Mouse (Mus musculus) frontal cortex, postnatal 14 days (tissue): ENCODE data around the gene Ston2.
A peak's percentile ranks its signal among the peaks of the same experiment; 100 is the strongest.

Source experiments
- DNase-seq, 2 experiments: peaks; one replicate each; pipeline ENCODE4 v3.0.0; 2022; ENCODE audit warnings: low spot score in 2 of 2

The Ston2 gene

DNA sequence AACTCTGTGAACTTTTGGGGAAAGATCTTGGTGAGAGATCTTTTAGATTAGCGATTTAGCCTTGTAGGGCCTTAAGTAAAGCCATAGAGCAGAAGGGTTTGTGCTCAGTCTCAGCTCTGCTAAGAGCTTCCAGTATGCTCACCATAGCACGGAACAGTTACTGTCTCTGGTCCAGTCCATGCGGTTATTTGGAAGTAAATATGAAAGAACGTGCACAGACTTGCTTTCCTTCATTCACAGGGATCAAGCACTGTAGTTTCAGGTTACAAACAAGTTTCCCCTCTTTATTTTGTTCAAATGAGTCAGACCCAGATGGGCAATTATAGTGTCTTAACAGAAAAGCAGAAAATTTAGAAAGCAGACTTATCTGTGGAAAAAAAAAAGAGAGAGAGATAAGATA, 125.3 kb downstream of the Ston2 start:
- DNase-seq = no peak

DNA sequence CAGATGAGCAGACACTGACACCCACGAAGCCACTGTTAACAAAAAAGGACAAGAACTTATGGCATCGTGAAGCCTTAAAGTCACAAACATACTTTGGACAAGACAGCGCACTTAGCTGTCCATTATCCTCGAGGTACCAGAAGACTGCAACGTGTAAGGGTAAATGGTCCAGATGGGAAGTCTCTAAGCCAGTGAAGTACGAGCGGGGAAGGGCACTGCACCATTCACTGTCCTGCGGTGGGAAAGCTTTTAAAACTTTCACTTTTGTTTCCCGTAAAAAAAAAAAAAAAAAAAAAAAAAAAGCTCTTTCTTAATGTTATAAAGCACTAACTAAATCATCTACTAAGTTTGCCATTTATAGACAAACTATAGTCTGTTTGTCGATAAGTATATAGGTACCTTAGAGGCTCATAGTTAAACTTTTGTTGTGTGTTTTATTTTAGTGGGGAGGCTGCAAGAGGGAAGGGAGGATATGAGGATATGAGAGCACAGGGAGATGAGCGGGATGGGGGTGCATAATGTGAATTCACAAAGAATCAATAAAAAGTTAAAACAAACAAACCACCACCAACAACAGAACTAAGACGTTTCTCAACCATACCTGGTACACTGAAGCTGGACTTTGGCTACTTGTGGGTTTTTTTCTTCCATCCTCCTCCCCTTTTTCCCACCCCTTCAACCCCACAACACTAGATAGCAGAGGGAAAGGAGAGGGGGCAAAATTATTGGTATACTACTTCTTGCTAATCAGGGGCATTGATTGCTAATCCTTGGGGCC, 127.4 kb downstream of the Ston2 start:
- no peak for DNase-seq

DNA sequence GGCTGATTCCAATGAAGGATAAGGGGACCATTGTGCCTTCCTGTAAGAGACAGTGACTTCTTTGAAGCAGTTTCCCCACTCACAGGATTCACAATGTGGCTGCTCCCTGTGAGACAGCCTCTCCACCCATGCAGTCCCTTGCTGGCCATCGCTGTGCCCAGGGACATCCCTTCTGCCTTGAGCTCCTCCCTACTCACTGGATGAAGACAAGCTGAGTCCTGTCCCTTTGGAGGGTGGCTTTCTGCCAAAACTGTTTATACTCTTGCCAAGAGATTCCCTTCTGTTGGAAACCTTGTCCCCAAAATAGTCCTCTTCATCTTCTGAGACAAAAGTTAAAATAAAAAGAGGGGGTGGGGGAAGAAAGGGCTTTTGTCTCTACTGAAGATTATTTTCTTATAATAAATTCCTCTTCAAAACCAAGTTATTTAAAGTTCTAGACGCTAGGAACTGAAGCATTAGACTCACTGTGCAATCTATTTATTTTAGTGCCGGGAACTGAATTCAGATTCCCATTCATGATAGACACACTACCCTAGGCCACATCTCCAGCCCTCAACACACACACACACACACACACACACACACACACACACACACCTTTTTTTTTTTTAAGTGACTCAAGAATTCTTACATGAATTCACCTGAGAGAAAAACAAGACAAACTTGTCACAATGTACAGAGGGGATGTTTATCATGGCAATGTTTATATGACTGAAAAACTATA, 133.6 kb downstream of the Ston2 start:
- peak; percentile 16 for DNase-seq

DNA sequence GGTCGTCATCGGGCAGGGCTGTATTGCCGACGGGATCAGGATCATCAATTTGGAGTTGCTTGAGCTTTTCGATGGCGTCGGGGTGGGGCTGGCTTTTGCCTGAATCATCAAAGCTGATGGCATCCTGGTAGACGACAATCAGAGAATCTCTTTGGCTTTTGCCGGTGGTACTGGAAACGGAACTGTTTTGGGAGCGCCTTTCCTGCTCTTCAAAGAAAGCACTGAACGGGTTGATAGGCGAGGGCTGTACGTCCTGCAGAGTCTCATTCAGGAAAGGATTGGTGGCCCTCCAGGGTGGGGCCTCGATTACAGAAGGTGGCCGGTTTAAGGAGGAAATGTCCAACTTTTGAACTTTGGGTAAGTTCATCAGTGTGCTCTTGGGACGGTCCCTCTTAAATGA, 139.8 kb downstream of the Ston2 start:
- DNase-seq = no peak

DNA sequence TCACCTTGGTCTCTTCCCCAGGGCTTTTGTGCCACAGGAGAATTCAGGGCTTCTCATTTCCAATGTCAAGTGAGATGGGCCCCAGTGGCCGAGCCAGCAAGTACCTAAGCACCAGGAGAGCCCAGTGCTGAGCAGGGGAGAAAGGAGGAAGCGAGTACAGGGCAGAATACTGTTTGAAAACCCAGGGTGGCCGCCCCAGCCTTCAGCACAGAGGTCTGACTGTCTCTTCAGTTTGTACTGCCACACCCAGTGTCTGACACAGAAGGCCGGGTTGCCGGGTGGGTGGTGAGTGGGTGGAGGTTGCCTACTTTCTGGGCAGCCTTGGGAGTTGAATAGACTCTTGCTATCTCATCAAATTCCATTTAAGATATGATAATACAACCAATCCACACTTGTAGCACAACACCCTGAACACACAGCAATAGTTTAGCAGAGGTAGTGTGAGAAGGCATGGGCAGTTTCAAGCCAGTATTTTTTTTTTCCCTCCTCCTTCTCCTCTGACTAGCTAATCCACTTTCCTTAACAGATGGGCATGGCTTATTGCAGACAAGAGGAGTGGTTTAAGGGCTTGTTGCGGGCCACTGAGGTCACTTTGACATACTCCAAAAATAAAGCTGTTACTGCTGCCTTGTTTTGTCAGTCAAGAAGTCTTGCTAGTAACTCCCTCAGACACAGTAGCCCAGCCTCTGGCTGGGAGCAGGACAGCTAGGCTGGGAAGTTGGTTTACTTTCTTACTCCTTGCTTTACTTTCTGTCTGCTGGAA, 142.6 kb downstream of the Ston2 start:
- no peak for DNase-seq

DNA sequence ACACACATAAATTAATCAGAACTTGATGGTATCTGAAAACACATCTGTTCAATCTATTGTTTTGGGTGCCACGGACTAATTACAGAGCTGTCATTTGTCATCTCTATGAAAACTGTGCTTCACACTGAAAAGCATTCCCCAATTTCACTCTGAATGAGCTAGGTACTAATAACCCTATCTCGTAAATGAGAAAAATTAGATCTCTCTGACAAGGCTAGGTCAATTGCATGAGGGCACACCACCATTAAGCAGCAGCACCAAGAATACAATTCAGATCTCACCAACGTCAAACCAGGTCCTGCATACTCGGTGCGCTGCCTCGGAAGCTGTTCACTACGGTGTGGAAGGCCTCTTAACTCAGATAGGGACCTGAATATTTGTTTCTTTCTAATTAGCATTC, 145.0 kb downstream of the Ston2 start:
- DNase-seq = no peak

DNA sequence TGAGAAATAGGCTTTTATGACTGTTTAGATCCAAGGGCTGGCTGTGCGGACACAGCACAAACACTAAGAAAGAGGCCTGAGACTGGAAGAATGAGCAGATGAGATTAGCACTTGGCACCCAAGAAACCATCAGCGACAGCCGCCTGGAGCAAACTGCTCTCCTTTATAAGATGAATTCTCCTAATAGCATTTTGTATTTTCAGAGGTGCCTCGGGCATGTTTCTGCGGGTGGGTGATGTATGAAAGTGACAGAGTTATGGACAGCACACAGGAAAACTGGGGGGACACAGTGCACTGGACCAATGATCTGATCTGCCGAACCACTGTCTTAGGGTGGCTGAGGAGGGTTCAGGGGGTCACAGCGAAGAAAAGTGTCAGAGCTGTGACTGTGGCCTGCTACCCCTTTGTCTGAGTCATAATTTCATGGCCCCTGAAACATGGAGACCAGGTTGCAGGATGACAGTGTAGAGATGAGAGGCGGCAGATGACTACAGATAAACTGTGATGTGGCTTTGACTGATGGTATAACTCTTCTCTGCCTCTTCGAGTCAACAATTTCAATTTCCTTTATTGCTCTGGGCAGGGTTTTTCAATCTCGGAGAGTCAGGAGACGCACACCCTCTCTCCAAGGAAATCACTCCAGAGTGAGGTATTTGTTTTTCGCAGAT, 145.6 kb downstream of the Ston2 start:
- no peak for DNase-seq

DNA sequence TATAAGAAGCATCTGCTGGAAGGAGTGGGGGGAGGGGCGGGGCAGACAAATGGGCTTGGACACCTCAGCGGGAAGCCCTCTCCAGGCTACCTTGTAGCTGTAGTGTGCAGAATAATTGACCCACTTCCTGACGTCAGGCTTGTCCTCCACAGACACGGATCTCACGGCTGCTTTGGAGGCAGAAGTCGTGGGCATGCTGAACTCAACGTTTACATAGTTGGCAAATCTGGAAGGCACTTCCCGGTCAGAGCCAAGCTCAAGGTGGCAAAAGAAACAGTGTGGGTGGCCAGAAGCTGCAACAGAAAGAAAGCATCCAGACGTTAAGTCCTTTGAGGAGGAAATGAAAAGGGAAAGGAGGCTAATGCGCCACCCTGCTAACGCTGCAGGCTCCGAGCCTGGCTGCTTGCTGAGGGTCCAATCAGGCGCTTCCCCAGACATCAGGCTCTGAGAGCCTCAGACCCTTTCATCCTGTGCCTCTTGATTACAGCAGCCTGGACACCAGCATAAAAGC, 146.5 kb downstream of the Ston2 start:
- DNase-seq = peak; percentile 14 to 18

DNA sequence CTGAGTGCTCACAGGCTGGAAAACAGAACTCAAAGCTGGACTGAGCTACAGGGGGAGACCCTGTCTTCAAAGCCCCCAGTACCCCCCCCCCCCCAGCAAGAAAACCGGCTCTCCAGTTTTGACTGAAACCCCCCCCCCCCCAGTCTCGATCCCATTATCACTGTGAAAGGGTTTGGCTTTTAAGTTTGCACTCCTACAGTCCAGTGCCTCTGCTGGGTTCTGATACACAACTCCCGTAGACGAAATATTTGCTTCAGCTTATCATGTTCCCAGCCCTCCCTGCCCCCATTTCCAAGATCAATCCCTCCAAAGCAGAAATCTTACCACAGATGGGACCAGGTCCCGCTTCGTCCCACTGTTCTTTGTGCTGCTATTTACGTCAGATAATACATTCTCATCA, 147.1 kb downstream of the Ston2 start:
- no peak for DNase-seq

DNA sequence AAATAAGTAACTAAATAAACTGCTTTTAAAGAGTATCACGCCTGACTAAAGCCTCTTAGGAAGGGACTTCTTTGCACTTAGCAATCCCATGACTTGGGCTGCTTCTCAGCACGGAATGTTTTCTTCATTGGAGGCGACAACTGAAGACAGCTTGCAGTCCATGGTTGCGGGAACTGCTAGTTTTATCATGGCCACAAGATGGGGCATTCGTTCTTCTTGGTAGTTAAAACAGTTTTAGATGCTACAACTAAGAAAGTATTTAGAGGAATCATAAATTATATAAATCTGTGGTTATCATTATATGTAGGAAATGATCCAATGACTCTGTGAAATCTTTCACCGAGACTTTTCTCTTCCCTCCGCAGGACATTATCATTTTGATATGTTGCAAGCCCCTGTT, 147.5 kb downstream of the Ston2 start:
- peak; percentile 27 to 62 for DNase-seq

DNA sequence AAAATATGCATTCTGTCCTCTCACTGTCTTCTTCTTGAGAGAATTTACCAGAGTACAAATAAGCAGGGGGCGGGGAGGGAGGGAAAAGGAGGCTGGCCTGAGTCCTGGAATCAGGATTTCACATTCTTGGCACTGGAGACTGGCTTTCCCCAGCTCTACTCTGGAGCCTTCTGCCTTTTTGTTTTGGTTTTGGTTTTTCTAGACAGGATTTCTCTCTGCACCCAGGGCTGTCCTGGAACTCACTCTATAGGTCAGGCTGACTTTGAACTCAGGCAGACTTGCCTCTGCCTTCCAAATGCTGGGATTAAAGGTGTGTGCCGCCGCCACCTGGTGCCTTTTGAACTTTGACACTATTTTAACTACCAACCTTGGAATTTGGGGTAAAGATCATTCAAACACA, 149.8 kb downstream of the Ston2 start:
- DNase-seq = no peak

DNA sequence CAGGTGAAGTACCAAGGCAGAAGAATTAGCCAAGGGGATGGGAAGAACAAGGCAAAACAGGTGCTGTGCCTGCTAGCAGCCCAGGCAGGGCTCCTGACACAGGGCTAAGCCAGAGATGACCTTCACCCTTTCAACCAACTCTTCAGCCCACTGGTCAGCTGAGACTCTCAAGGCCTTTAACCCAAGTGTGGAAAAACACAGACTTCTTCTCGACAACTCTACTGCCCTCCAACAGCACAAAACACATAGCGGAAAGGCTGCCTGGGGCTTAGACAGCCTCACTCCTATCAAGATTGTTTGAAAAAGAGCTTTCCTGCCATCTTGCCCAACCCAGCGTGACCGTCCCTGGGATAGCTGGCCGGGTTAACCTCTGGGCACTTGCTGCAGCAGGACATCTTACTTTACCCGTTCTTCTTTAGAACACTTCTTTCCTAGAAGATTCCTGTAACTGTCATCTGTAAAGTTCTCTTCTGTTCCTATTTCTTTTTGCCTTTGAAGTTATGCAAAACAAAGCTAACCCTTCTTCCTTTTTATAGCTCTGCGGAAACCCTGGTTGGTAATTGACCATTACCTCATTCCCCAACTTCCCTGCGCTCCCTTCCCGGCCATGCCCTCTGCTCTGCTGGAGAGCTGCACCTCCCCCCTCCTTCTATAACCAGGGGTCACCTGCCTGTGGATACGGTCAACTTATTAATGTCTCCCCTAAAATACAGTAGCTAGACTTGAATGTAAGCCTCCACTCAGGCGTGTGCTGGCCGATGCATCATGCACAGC, 150.9 kb downstream of the Ston2 start:
- DNase-seq = no peak

DNA sequence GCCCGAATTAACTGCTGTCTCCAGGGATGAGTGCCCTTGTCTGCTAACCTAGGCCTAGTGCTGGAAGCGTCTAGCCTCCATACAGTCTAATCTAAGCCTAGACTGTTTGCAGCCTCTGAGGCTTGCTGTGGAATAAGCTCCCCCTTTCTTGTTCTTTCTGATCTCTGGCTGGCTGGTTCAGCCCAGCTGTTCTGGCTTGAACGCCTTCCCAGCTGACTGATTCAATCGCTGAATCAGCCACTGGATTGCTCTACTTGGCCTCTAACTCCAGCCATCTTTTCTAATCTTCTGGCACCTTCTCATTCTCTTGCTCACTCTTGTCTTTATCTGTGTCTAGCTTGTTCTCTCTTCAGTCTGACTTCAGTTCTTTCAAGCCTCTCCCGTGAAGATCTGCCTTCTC, 161.7 kb downstream of the Ston2 start:
- no peak for DNase-seq

DNA sequence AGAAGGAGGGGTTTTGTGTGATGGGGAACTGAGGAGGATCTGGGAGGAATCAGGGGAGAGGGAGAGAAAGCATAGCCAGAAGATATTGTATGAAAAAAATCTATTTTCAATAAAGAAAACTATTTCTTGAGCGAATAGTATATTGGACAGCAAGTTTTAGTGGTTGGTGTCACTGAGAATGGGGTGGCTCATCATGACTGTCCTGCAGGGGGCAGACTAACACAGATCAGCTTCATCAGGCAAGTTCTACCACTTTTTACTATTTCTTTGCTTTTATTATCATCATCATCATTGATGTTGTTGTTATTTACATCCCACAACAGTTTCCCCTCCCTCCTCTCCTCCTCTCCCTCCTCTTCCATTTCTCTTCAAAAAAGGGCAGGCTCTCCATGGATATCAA, 163.2 kb downstream of the Ston2 start:
- DNase-seq = no peak

DNA sequence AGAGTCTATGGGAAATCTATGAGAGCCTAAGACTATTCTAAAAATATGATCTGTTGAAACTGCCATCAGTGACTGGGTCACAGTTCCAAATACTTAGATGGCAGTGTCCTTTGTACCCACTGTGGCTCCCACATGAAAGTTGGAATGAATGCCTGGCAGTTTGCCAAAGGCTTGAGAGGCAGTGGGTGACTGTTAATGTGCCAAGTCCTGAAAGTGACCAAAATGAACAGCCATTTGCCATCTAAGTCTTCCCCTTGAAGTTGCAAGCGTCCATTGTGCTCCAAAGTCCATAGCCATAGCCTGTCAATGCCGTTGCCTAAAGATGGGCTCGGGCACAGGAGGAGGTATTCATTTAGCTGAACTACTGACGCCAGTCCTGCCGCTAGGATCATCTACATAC, 178.8 kb downstream of the Ston2 start:
- DNase-seq = no peak

DNA sequence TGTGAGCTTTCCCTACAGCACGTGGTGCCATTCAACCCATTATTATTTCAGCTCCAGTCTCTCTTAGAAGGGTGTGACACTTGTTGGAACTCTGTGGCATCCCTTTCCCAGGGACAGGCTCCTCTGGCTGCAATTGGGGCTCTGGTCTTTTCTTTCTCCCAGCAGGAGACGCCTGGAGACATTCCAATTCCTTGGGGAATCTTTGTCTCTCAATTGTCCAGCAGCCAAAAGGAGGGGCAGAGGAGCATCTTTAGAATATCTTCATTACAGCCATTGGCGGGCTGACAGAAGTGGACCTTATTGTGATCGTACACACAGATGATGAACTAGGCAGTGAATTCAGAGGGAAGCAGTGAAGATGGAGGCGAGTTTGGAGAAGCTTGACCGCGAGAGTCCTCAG, 180.5 kb downstream of the Ston2 start:
- DNase-seq = no peak

DNA sequence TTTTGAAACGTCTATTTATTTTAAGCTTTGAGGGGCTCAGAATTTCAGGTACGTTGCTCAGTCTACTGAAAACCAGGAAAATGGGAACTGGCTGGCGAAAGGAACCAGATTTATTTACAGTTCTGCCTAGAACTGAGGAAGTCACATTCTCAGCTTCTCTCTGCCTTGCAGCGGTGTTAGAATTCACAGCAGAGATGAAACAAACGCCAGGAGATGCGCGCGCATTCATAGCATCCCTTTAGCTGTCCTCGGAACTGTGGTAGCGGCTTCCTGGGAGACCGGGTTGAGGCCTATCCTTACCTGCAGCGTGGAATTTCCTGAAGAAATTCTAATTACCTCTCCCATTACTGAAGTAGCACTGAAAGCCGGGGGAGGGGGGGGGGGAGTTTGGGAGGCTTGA, 181.5 kb downstream of the Ston2 start:
- DNase-seq = no peak

DNA sequence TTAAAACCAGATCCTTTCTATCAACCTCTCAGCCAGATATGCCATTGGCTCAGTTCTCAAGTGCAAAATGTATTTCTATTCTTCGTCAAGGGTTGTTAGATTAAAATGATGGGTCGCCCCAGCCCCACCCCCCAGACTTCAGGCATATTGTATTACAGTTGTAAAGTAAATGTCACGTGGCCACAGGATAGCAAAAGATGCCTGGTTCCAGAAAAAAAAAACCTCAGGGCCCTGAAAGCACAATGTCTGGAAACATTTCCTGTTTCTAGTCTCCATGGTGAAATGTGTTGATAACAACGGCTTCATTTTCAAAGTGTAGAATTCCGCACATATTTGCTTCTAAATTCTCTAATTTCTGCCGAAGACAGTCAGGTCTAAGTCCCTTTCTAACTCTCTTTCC, 183.6 kb downstream of the Ston2 start:
- no peak for DNase-seq

DNA sequence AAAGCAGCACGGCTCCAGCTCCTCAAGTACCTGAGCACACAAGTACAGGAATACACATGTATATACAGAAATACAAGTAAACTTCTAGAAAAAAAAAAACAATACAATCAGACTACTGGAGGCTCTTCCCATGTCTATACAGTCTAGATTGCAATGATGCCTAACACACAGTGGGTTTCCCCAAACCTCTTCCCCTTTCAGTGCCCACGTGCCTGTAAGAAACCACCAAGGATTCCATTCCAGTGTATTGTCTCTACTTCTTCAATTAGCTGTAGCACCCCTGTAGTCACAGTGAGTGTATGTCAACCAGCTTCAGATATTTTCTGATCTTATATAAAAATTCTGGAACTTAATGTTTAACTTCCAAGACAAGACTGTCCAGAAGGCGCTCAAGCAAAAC, 196.1 kb downstream of the Ston2 start:
- no peak for DNase-seq

DNA sequence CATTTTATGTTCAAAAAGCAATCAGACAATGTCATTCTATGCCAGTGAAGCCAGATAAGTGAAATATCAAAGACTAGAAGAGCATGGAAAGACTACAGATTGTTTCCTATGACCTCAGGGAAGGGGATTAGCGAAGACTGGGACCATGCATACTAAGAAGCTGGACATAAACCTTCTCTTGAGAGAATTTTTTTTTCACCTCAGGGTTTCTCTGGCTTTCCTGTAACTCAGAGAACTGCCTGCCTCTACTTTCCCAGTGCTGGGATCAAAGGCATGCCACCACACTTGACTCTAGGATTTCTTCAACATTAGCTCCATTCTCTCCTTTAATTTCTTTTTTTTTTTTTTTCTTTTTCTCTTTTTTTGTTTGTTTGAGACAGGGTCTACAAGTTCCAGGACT, 197.0 kb downstream of the Ston2 start:
- DNase-seq = no peak

DNA sequence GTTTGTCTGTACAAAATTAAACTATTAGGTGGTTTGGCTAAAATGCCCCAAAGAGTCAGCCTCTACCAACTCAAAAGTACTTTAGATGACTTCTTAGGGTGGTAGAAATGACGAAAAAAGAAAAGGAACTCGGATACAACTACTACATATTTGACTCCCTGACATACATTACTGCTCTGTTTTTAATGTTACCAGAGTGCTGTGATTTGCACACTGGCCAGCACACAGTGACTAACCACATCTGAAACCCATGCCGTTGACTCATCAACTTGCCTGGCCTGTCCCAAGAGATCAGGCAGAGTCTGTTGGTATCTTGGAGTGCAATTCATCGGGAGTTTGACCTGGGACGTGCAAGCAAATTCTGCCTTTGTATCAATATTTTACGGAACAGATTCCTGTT, 197.5 kb downstream of the Ston2 start:
- DNase-seq = no peak
